Mouse (Mus musculus) liver, embryonic 11.5 days (tissue): ENCODE measurements around the gene Sulf2. TPM values are rescaled to one million over a fixed set of nuclear protein-coding genes. Genes with fewer than 3 reads are reported as not detected.

ENCODE experiments used
- ATAC-seq: fragments of 200-750 bp; cut with Nextera tagmentation; replicated peaks from 2 replicates; pipeline ENCODE4 v1.8.0; 2017; ENCODE audit warnings: moderate number of reproducible peaks, mild to moderate bottlenecking, moderate TSS enrichment, moderate library complexity; ENCODE audit not compliant: low FRiP score
- DNase-seq: peaks from one replicate; pipeline ENCODE4 v3.0.0-alpha.2; 2017; ENCODE audit warnings: low spot score
- H3K27ac ChIP-seq: fragments of 300-500 bp; sonication (generic); 2 replicates; pipeline ENCODE4 v1.5.1; 2014; ENCODE audit warnings: mild to moderate bottlenecking, low read depth, low read length, control low read depth
- H3K27me3 ChIP-seq: fragments of 300-500 bp; sonication (generic); replicated peaks from 2 replicates; pipeline ENCODE4 v1.6.1; 2014; ENCODE audit warnings: low read length, mixed read lengths; ENCODE audit not compliant: control insufficient read depth, insufficient read depth
- H3K36me3 ChIP-seq: fragments of 300-500 bp; sonication (generic); 2 replicates; pipeline ENCODE4 v1.6.1; 2014; ENCODE audit warnings: mild to moderate bottlenecking, low read length, moderate library complexity, mixed read lengths; ENCODE audit not compliant: control insufficient read depth, insufficient read depth
- H3K4me1 ChIP-seq: fragments of 300-500 bp; sonication (generic); replicated peaks from 2 replicates; pipeline ENCODE4 v1.6.1; 2014; ENCODE audit warnings: low read length, mixed read lengths; ENCODE audit not compliant: control insufficient read depth, insufficient read depth
- H3K4me2 ChIP-seq: fragments of 300-500 bp; sonication (generic); 2 replicates; pipeline ENCODE4 v1.6.1; 2014; ENCODE audit warnings: mild to moderate bottlenecking, control low read depth, moderate library complexity
- H3K4me3 ChIP-seq: fragments of 300-500 bp; sonication (generic); 2 replicates; pipeline ENCODE4 v1.5.1; 2014; ENCODE audit warnings: low read depth, low read length, control low read depth
- H3K9ac ChIP-seq: fragments of 300-500 bp; sonication (generic); 2 replicates; pipeline ENCODE4 v1.6.1; 2014; ENCODE audit warnings: low read depth, low read length, control low read depth
- H3K9me3 ChIP-seq: fragments of 300-500 bp; sonication (generic); 2 replicates; pipeline ENCODE4 v1.6.1; 2016; ENCODE audit warnings: low read length, inconsistent platforms, mixed read lengths; ENCODE audit not compliant: control insufficient read depth
- WGBS: fragments of 180-500 bp; shearing (Covaris S2); extraction: QIAGEN DNeasy Blood & Tissue Kit; methylation state at CpG from one replicate; pipeline ENCODE4 v1.1.7; 2014; 5-methylcytosine and 5-hydroxymethylcytosine counted together
- polyA plus RNA-seq: library from polyadenylated mRNA; unstranded; fragments of >200 nt; fragmentation: Nextera tagmentation; extraction: Ambion mirVana; gene quantifications from 2 replicates; pipeline ENCODE4 v1.2.1, GENCODE M21; 2014

The Sulf2 gene
- polyA plus RNA-seq, 1 experiment from 2014 or later = 30.3 TPM

DNA sequence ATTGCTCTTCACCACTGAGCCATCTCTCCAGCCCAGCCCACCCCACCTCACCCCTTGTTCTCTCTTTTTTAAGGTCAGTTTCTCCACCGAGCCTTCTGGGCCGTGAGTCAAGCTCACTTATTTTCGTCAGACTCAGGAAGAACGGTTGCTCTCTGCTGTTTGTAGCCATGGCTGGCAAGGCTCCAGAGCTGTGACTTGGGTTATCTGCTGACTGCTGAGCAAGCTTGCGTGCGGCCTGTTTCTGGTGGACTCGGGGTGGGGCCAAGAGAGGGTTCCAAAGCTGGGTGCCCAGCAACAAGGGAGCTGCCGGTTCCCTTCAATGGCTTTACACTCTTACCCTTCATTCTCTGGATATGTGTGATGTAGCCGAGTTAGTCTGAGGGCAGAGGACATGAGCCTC, 15.0 kb downstream of the Sulf2 start:
- Histone ChIP-seq H3K27me3 (no peaks in the 10 kb centered on the region), H3K9ac (no peak overlapping the region), H3K9me3 (no peaks in the 10 kb centered on the region), H3K4me3 (no peak overlapping the region), H3K4me1 (no peaks in the 10 kb centered on the region), H3K4me2 (no peak overlapping the region), H3K27ac (no peak overlapping the region), H3K36me3 (no peaks in the 10 kb centered on the region; the same call in 1 of the 2 replicates)
- WGBS = 75% methylated on average over 9 of the region's 9 CpGs
- no peak for ATAC-seq
- DNase-seq = no peak

DNA sequence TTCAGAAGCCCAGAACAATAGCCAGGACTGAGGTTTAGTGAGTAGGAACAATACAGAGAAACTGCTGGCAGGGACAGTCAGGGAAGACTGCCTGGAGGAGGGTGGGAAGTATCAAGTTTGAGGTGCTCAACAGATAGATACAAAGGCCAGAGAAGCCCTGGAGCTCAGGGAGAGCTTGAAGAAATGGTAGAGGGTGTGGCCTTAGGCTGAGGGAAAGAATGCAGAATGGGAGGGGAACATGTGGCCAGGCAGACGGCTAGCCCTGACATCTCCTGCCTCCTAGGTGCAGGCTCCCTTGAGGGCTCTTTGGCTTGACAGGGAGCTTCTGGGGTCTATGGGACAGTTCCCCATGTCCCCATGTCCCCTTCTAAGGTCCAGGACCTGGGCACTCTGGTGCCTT, 17.2 kb downstream of the Sulf2 start:
- no peaks in the 10 kb centered on the region; the same call in 1 of the 2 replicates for H3K36me3 ChIP-seq
- H3K4me2 ChIP-seq = no peak overlapping the region
- ATAC-seq (no peak), DNase-seq (no peak)
- no peak overlapping the region for H3K27ac ChIP-seq
- H3K9me3 ChIP-seq = no peaks in the 10 kb centered on the region
- H3K27me3 ChIP-seq = no peaks in the 10 kb centered on the region
- H3K9ac ChIP-seq = no peak overlapping the region
- no peak overlapping the region for H3K4me3 ChIP-seq
- H3K4me1 ChIP-seq = no peaks in the 10 kb centered on the region
- WGBS = 54% methylated on average over 1 of the region's 1 CpGs

DNA sequence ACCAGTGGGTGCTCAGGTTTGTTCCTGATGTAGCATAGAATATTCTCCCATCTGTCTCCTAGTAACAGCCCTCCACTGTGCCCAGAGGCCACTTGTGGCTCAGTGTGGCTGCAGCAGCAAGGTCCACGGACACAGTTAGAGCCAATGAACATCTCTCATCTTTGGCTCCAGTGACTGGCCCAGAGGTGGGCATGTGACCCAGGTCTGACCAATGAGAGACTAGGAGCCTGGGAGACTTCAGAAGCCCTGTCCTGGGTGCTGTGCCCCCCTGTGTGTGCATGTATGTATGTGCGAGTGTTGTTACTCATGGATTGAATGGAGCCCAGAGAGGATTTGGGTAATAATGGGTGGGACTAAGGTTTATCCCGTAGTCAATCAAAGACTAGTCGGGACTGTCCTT, 18.0 kb downstream of the Sulf2 start:
- no peaks in the 10 kb centered on the region for H3K27me3 ChIP-seq
- H3K9ac ChIP-seq = no peak overlapping the region
- no peak overlapping the region for H3K4me2 ChIP-seq
- DNase-seq (no peak), ATAC-seq (no peak)
- H3K4me1 ChIP-seq = no peaks in the 10 kb centered on the region
- WGBS = 77% methylated on average over 4 of the region's 4 CpGs
- H3K4me3 ChIP-seq = no peak overlapping the region
- peaks cover 1% of the 10 kb centered on the region; the same call in 1 of the 2 replicates for H3K36me3 ChIP-seq
- no peak overlapping the region for H3K27ac ChIP-seq
- no peaks in the 10 kb centered on the region for H3K9me3 ChIP-seq

DNA sequence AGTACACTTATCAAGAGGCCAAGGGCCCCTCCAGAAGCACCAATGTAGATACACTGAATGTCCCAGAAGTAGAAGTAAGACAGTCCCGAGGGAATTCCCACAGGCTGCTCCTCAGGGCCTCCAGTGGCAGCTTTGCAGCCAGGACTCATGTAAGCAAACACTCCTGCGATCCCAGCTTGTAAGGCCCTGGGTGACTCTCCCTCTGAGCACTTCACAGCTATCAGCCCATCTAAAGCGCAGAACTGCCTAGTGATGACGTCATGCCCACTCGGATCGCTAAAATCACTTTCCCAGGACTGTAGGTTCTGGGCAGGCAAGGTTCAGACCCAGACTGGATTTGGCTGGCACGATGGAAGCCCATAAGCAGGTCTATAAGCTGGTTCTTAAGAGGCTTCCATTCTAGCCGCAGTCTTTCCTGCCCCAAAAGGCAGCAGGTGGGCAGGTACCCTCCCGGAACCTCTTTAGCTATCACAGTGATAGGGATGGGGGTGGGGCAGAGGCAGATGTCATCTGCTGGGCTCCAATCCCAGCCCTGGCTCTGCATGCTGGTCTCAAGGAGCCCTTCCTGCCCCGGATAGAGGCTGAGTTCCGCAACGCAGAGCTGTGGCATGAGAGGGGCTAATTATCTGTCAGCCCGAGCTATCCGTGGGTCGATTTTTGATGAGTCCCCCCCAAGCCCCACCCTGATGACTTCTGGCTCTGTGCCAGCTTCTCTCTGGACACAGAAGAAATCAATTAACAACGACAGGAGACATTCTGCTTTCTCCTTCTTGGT, 19.6 kb downstream of the Sulf2 start:
- H3K4me1 ChIP-seq = no peaks in the 10 kb centered on the region
- H3K27me3 ChIP-seq = no peaks in the 10 kb centered on the region
- DNase-seq (no peak), ATAC-seq (no peak)
- no peaks in the 10 kb centered on the region for H3K9me3 ChIP-seq
- WGBS = 39% methylated on average over 16 of the region's 16 CpGs
- peaks cover 6% of the 10 kb centered on the region; the same call in 1 of the 2 replicates for H3K36me3 ChIP-seq
- no peak overlapping the region for H3K4me2 ChIP-seq
- H3K9ac ChIP-seq = no peak overlapping the region
- no peak overlapping the region for H3K4me3 ChIP-seq
- H3K27ac ChIP-seq = no peak overlapping the region

DNA sequence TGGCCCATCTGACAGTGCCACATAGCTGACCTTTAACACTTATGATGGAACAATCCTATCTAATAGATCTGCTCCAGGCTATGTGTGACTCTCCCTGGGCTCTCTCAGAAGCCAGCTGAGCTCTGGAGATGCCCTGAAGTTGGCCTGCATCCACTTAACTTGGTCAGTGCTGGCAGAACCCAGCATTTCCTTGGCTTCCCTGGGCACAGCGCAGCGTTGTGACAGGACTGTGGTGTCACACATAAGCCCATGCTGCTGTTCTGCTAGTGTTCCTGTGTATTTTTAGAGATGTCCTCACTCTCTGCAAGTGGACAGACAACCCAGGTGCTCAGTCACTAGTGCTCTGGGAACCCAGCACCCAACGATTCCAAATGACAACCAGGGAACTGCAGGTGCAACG, 26.7 kb downstream of the Sulf2 start:
- Histone ChIP-seq H3K27ac (no peak overlapping the region), H3K36me3 (peaks cover 6% of the 10 kb centered on the region; the same call in 1 of the 2 replicates), H3K9ac (no peak overlapping the region), H3K4me1 (no peaks in the 10 kb centered on the region), H3K9me3 (no peaks in the 10 kb centered on the region), H3K4me3 (no peak overlapping the region), H3K4me2 (no peak overlapping the region), H3K27me3 (no peaks in the 10 kb centered on the region)
- WGBS = 93% methylated on average over 4 of the region's 4 CpGs
- no peak for DNase-seq
- ATAC-seq = no peak

DNA sequence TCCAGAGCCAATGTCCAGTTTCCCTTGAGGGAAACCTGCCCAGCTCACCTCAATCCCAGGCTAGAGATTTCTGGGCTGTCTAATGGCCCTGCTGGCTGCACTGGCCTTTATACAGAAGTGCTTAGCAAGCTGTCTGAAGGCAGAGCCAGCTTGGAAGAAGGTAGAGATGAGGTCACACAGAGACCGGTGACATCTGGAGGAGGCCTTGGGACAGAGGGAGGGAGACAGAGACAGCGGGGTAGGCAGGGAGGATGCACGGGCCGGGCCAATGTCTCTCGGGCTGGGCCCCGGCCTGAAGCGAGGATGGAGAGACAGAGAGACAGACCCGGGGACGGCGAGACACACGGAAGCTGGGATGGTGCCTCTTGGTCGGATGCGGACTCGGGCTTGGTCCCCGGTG, 27.4 kb downstream of the Sulf2 start:
- no peak overlapping the region for H3K27ac ChIP-seq

DNA sequence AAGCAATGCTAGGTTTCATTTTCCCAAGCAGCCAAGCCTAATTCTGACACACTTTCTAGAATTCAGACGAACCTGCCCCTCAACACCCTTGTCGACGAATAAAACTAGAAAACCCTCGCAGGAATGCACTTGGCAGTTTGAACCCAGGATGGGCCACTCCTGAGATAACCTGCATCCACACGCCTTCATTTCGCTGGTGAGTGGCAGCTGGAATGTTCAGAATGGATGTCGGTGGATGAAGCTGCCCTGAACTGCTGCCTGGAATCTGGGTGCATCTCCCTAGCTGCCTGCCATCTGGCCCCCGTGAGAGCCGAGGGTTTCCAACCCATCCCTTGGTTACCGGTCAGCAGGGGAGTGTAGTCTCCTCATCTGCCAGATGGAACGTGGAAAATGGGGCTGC, 29.1 kb downstream of the Sulf2 start:
- H3K36me3 ChIP-seq = no peaks in the 10 kb centered on the region
- H3K27ac ChIP-seq = no peak overlapping the region
- no peaks in the 10 kb centered on the region for H3K27me3 ChIP-seq
- ATAC-seq (no peak), DNase-seq (no peak)
- H3K4me1 ChIP-seq = no peaks in the 10 kb centered on the region
- H3K9ac ChIP-seq = no peak overlapping the region
- no peak overlapping the region for H3K4me2 ChIP-seq
- 76% methylated on average over 11 of the region's 11 CpGs for WGBS
- H3K9me3 ChIP-seq = no peaks in the 10 kb centered on the region
- H3K4me3 ChIP-seq = no peak overlapping the region

More for the DNA sequence above, 27.4 kb downstream of the Sulf2 start:
- Histone ChIP-seq H3K4me3 (no peak overlapping the region), H3K4me1 (no peaks in the 10 kb centered on the region), H3K27me3 (no peaks in the 10 kb centered on the region), H3K4me2 (no peak overlapping the region), H3K9me3 (no peaks in the 10 kb centered on the region), H3K36me3 (peaks cover 6% of the 10 kb centered on the region; the same call in 1 of the 2 replicates), H3K9ac (no peak overlapping the region)
- WGBS = 89% methylated on average over 15 of the region's 15 CpGs
- no peak for ATAC-seq
- no peak for DNase-seq

DNA sequence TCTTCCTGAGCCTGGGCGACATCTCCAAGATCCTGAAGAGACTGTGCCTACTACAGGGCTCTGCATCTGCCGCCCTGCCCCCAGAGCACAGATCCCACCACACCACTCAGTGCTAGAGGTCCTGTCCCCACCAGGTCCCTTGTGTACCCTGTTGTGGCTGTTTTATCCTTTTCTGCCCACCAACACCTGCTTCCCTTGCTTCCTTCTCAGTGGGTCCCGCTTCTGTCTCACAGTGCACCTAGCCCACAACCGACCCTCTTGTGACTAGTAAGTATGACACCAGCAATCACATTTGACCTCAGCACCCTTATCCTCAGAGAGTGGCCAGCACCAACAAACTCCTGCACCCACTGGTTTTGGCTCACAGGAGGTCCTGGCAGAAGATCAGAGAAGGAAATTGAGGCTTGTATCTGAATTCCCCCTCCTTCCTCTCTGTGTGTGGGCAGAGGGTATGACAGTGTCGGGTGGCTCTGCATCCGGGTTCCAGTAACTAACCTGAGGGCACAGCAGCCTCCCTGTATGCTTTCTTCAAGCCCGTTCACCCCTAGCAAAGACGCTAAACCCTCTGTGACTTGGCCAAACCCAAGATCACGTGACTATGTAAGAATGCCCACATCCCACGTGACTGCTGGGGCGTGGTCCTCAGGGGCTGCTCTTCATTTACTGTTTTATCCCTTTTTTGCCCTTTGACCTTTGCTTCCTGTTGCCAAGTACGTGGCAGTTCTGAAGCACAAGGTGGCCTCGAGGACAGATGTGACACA, 29.8 kb downstream of the Sulf2 start:
- WGBS = 64% methylated on average over 13 of the region's 13 CpGs
- no peak overlapping the region for H3K4me3 ChIP-seq
- H3K27me3 ChIP-seq = no peaks in the 10 kb centered on the region
- no peaks in the 10 kb centered on the region for H3K4me1 ChIP-seq
- ATAC-seq (no peak), DNase-seq (no peak)
- H3K36me3 ChIP-seq = no peaks in the 10 kb centered on the region
- H3K27ac ChIP-seq = no peak overlapping the region
- H3K9ac ChIP-seq = no peak overlapping the region
- no peaks in the 10 kb centered on the region for H3K9me3 ChIP-seq
- H3K4me2 ChIP-seq = no peak overlapping the region
